Mouse (Mus musculus) skeletal muscle tissue, postnatal 0 days (tissue): ENCODE measurements around the gene Bcl2l12. TPM values are rescaled to one million over a fixed set of nuclear protein-coding genes. Genes with fewer than 3 reads are reported as not detected.

ENCODE experiments used
- microRNA-seq, 2 experiments: library from miRNA; unstranded; fragments of <30 nt; microRNA quantifications; one replicate each; pipeline ENCODE4; 2016
- polyA plus RNA-seq: library from polyadenylated mRNA; unstranded; fragments of >200 nt; fragmentation: Nextera tagmentation; extraction: Ambion mirVana; gene quantifications from 2 replicates; pipeline ENCODE4 v1.2.1, GENCODE M21; 2015

The Bcl2l12 gene
- polyA plus RNA-seq: 24.3 and 26.6 TPM in 2 replicates

DNA sequence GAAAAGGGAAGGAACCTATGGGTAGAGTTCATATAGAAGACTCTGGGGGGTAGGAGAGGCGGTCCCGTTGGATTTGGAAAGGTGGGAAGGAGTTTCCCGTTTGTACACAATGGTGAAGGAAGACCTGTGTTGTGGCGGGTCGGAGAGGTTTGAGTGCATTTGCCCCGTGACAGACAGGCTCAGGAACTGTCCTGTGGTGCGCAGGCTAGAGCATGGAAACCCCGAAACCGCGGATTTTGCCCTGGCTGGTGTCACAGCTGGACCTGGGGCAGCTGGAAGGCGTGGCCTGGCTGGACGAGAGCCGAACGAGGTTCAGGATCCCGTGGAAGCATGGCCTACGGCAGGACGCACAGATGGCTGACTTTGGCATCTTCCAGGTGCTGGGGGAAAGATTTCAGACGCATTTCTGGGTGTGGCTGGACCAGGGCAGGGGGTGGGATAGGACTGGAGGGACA lies at the start of gene Bcl2l12:
Bcl2l12 (minus strand) TSS at position 212 of the 455 bp plus-strand sequence.

DNA sequence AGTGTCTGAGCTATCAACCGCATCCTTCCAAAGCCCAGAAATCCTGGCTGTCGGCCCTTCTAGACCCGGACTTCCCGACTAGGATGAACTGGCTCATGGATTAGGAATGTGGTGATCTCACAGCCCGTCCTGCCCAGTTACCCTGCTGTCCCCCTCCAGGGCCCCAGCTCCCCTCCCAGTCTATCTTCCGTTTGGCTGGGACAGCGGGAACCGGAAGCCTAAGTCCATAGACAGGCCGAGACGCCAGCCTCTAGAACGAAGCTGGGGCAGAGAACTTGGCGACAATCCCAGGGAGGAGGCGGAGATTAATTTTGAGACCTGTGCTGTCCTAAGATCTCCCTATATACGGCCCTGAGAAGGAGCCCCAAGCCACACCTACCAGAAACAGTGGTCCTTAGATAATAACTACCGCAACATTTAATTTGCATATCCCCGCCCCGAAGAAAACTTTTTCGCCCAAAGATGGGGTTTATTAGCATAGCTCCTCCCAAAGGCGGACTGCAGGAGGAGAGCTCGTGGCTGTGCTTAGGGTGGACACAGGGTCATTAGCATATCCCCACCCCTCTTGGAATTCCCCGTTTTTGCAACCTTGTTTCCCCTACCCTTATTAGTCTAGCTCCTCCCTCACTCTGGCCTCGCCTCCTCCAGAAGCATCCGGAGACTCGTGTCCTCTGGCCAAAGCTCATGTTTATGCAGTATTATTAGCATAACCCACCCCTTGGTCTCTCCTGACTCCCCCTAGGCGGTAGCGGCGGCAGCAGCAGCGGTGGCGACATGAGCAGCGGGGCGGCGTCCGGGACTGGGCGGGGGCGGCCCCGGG lies 18.9 kb upstream of the Bcl2l12 start, which contains the start of gene Rras:
Rras (plus strand) TSS at position 720 of the 820 bp plus-strand sequence.

GRCm38 (mm10) chr7:45015957-45016612 lies 17.6 kb upstream of the Bcl2l12 start, which contains the start of gene Scaf1:
Gene Scaf1, minus strand, starts transcription at chr7:45016363.

DNA sequence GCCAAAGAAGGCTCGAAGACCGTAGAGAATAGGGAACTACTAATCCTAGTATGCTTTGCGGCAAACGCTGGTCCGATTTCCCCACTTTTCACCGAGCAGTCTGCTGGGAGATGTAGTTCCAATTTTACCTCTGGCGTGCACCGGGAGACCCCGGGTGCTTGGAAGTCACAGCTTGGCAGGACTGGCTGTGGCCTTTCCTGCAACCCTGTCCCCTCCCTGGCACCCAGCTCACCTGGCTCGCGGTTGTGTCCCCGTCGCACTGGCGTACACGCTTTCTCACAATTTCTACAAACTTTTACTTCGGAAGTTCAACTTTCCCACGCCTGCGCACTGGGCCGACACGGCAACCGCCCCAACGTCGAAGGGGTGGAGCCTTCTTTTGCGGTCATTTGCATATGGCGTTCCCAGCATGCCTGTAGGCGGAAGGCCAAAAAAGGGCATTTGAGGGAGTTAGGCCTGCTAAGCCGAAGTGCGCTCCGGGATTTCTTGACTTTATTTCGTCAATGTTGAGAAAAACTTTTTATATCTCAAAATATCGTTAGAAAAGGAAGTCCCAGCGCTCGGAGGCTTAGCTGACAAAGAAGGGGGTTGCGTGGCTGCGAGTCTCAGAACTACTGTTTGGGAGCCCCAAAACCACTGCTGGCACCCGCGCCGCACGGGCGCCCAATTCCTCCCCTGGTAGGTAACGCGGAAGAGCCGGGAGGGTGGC lies 1.1 kb downstream of the Bcl2l12 start, which contains the start of gene Irf3:
Irf3 (plus strand) TSS at position 418 of the 709 bp plus-strand sequence.

DNA sequence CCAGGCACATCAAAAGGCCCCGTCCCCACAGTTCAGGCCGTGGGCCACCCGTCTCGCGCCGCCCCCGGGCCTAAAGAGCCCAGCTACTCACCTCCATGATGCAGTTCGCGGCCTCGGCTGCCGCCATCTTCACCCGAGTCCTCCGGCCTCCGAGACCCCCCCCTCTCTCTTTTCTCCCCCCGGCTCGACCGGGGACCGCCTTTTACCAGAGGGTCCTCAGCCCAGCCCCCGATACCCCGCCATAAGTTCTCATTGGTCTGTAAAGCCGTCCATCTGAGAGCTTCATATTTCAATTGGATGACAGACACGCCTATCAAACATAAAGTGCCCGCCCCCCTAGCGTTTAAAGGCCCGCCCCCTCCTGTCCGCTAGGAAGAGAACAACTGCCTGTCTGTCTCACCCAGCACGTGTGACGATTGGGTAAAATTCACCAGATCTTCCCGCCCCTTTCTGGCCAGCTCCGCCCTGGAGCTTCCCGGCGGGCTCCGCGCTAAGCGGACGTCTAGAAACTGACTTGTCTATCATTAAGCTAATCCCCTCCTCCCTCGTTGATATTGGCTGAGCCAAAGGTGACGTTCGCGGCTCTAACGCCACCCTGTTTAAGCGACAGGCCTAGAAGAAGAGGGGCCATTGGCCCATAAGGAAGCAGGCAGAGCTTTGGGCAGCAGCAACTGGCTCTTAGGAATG lies 12.2 kb downstream of the Bcl2l12 start, which contains the start of gene Prmt1:
Prmt1 (minus strand) TSS at position 377 of the 687 bp plus-strand sequence.

GRCm38 (mm10) chr7:44974383-44975116 lies 24.0 kb downstream of the Bcl2l12 start, which contains the start of gene Cpt1c:
Gene Cpt1c, minus strand, starts transcription at chr7:44974851.

DNA sequence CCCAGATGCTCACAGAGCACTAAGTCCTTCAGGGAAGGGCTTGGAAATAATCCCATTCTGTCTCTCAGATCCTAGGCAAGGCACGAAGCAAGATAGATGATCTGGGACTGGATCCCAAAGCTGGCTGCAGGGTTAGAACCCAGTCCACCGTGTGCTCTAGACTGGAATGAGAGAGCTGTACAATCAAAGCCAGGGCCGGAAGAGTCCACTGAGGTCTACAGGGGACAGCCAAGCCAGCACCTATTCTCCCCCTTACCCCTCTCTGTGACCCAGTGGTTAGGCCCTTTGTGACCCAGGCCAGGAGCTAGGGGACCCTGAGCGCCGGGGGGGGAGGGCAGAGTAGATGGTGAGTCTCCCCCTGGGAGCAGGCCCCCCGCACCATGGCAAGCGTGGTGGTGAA lies 55.6 kb downstream of the Bcl2l12 start, which contains the start of gene Tsks:
Tsks (plus strand) TSS at position 301 of the 400 bp plus-strand sequence.

Small RNAs within 50 kb of the gene (microRNA-seq; reads per million reads assigned to microRNA genes)
- gene Mir7054: 0.21 to 1.2 reads per million in 2 experiments

Other genes with a start within 250 kb of the Bcl2l12 start
- gene Zfp473, start 247.7 kb downstream of the Bcl2l12 start, polyA plus RNA-seq: 0.09 and 0.21 TPM in 2 replicates
- 35.6 and 36.2 TPM in 2 replicates for gene Nup62, start 182.6 kb downstream of the Bcl2l12 start, polyA plus RNA-seq
- 1.1 and 1.4 TPM in 2 replicates for gene Il4i1, start 182.3 kb downstream of the Bcl2l12 start, polyA plus RNA-seq
- 5.4 and 7.6 TPM in 2 replicates for gene Atf5, start 182.1 kb downstream of the Bcl2l12 start, polyA plus RNA-seq
- gene Akt1s1, start 149.7 kb downstream of the Bcl2l12 start, polyA plus RNA-seq: 113 and 122 TPM in 2 replicates
- 69.5 and 72.2 TPM in 2 replicates for gene Tbc1d17, start 149.6 kb downstream of the Bcl2l12 start, polyA plus RNA-seq
- gene Pnkp, start 141.6 kb downstream of the Bcl2l12 start, polyA plus RNA-seq: 20.1 and 24.8 TPM in 2 replicates
- gene Ptov1, start 128.9 kb downstream of the Bcl2l12 start, polyA plus RNA-seq: 285 and 322 TPM in 2 replicates
- 58.9 and 61.2 TPM in 2 replicates for gene Med25, start 106.0 kb downstream of the Bcl2l12 start, polyA plus RNA-seq
- gene Fuz, start 102.6 kb downstream of the Bcl2l12 start, polyA plus RNA-seq: 17.2 and 18.5 TPM in 2 replicates
- gene Ap2a1, start 69.2 kb downstream of the Bcl2l12 start, polyA plus RNA-seq: 39.7 and 41.5 TPM in 2 replicates
- 0.10 and 0.15 TPM in 2 replicates for gene Tsks, start 55.5 kb downstream of the Bcl2l12 start, polyA plus RNA-seq
- gene Cpt1c, start 23.9 kb downstream of the Bcl2l12 start, polyA plus RNA-seq: 7.1 and 8.2 TPM in 2 replicates
- 287 and 322 TPM in 2 replicates for gene Prmt1, start 12.1 kb downstream of the Bcl2l12 start, polyA plus RNA-seq
- 46.8 and 50.0 TPM in 2 replicates for gene Irf3, start 1.1 kb downstream of the Bcl2l12 start, polyA plus RNA-seq
- 19.9 and 21.5 TPM in 2 replicates for gene Scaf1, start 17.7 kb upstream of the Bcl2l12 start, polyA plus RNA-seq
- 165 and 172 TPM in 2 replicates for gene Rras, start 19.2 kb upstream of the Bcl2l12 start, polyA plus RNA-seq
- 5.4 and 6.6 TPM in 2 replicates for gene Prr12, start 54.2 kb upstream of the Bcl2l12 start, polyA plus RNA-seq
- 44.0 and 45.1 TPM in 2 replicates for gene Nosip, start 63.7 kb upstream of the Bcl2l12 start, polyA plus RNA-seq
- gene Prrg2, start 64.0 kb upstream of the Bcl2l12 start, polyA plus RNA-seq: 20.2 and 23.5 TPM in 2 replicates
- 177 and 263 TPM in 2 replicates for gene Rcn3, start 93.5 kb upstream of the Bcl2l12 start, polyA plus RNA-seq
- 95.2 and 152 TPM in 2 replicates for gene Fcgrt, start 105.1 kb upstream of the Bcl2l12 start, polyA plus RNA-seq
- gene Rps11, start 125.7 kb upstream of the Bcl2l12 start, polyA plus RNA-seq: 745 and 781 TPM in 2 replicates
- gene Rpl13a, start 130.0 kb upstream of the Bcl2l12 start, polyA plus RNA-seq: 925 and 1,005 TPM in 2 replicates
- 0.52 and 0.86 TPM in 2 replicates for gene Gm45713, start 137.5 kb upstream of the Bcl2l12 start, polyA plus RNA-seq
- gene Flt3l, start 137.7 kb upstream of the Bcl2l12 start, polyA plus RNA-seq: 1.0 and 2.3 TPM in 2 replicates
- 50.8 and 52.5 TPM in 2 replicates for gene Pih1d1, start 155.6 kb upstream of the Bcl2l12 start, polyA plus RNA-seq
- gene Aldh16a1, start 155.9 kb upstream of the Bcl2l12 start, polyA plus RNA-seq: 18.4 and 21.6 TPM in 2 replicates
- gene Slc17a7, start 165.2 kb upstream of the Bcl2l12 start, polyA plus RNA-seq: 0.22 and 0.46 TPM in 2 replicates
- 0.15 TPM in 1 of 2 replicates, not detected in the other for gene Gfy, start 180.9 kb upstream of the Bcl2l12 start, polyA plus RNA-seq
- not detected in 2 replicates for gene Pth2, start 182.3 kb upstream of the Bcl2l12 start, polyA plus RNA-seq
- 1.0 and 2.0 TPM in 2 replicates for gene Ccdc155, start 206.2 kb upstream of the Bcl2l12 start, polyA plus RNA-seq
- 0.23 and 6.5 TPM in 2 replicates for gene Dkkl1, start 213.4 kb upstream of the Bcl2l12 start, polyA plus RNA-seq
- gene Tead2, start 217.0 kb upstream of the Bcl2l12 start, polyA plus RNA-seq: 28.9 and 29.6 TPM in 2 replicates
- gene Cd37, start 240.4 kb upstream of the Bcl2l12 start, polyA plus RNA-seq: 3.6 and 5.9 TPM in 2 replicates
- not detected in 2 replicates for gene Slc6a16, start 242.4 kb upstream of the Bcl2l12 start, polyA plus RNA-seq